Mouse (Mus musculus): ENCODE results near the gene Fam98c. TPM values are rescaled to one million over a fixed set of nuclear protein-coding genes. Genes with fewer than 3 reads are reported as not detected.
"Not testable (repeated sequence)": the region's sequence is repeated elsewhere in the genome, so short reads cannot be mapped to it uniquely, and the experiment has no call there.

The Fam98c gene
- polyA plus RNA-seq, 1 experiment = not detected

DNA sequence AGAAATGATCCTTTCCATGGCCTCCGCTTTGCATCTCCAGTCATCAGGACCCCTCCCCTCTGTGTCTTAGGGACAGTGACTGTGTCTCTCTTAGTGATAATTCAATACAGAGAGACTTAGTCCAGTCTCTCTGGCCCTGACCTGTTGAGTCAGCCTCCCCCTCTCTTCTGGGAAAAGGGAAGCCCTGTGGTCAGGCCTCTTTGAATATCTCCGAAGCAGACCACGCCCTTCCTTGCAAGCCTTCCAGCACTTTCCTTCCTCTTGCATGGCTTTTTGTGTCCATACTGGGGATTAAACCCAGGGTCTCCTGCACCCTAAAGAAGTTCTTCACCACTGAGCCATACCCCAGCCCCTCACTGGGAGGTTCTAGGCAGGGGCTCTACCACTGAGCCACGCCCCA, 12.0 kb downstream of the Fam98c start:
- 96% methylated on average over 4 of the region's 4 CpGs for WGBS
- Histone ChIP-seq H3K27ac (ENCODE audit: insufficient read depth, low read depth, low read length) (no peak overlapping the region), H3K4me1 (ENCODE audit: control insufficient read depth, insufficient read depth, low read length) (no peaks in the 10 kb centered on the region), H3K4me3 (ENCODE audit: insufficient read depth, low read depth, low read length) (no peak overlapping the region)
- TF ChIP-seq CTCF (IDR thresholded peaks at IDR 0.05; ENCODE audit: insufficient read depth, low read depth, low read length) = no peak
- no peak for TF ChIP-seq POLR2A (IDR thresholded peaks at IDR 0.05; ENCODE audit: insufficient read depth, low read depth, low read length)

GRCm38 (mm10) chr7:29141416-29141815, 14.6 kb downstream of the Fam98c start:
- H3K27ac ChIP-seq (ENCODE audit: insufficient read depth, low read depth, low read length) = no peak overlapping the region
- H3K4me3 ChIP-seq (ENCODE audit: insufficient read depth, low read depth, low read length) = no peak overlapping the region
- WGBS = 88% methylated on average over 8 of the region's 8 CpGs
- no peaks in the 10 kb centered on the region for H3K4me1 ChIP-seq (ENCODE audit: control insufficient read depth, insufficient read depth, low read length)
- no peak for TF ChIP-seq CTCF (IDR thresholded peaks at IDR 0.05; ENCODE audit: insufficient read depth, low read depth, low read length)
- TF ChIP-seq POLR2A (IDR thresholded peaks at IDR 0.05; ENCODE audit: insufficient read depth, low read depth, low read length) = no peak

DNA sequence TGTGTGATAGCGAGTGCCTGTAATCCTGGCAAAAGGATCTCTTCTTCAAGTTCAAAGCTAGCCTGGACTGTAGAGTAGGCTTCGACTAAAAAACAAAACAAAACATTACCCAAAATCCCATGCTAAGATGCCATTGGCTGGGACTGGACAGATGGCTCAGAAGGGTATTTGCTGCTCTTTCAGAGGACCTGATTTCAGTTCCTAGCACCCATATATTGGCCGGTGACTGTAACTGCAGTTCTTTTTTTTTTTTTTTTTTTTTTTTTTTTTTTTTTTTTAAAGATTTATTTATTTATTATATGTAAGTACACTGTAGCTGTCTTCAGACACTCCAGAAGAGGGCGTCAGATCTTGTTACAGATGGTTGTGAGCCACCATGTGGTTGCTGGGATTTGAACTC, 16.8 kb downstream of the Fam98c start:
- not testable (repeated sequence) for H3K27ac ChIP-seq (ENCODE audit: insufficient read depth, low read depth, low read length); H3K4me1 ChIP-seq (ENCODE audit: control insufficient read depth, insufficient read depth, low read length); H3K4me3 ChIP-seq (ENCODE audit: insufficient read depth, low read depth, low read length)
- WGBS = 91% methylated on average over 3 of the region's 4 CpGs

DNA sequence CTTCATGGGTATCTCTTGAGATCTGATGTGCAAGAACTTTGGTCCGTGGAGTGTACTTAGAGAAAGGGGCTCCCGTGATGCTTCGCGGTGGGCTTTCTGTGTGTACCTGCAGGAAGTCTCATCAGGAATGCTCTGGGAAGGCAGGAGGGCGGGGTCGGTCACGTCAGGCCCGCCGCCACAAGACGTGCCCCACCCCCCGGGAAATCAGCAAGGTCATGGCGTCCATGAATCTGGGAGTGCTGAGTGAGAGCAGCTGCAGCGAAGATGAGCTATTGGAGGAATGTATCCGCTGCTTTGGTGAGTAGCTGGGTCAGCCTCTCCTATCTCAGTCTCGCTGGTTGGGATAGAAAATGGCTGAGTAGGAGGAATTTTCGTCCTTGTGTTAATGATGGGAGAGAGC, 18.6 kb downstream of the Fam98c start:
- 58% methylated on average over 16 of the region's 16 CpGs for WGBS
- no peak overlapping the region for H3K4me3 ChIP-seq (ENCODE audit: insufficient read depth, low read depth, low read length)
- TF ChIP-seq CTCF (IDR thresholded peaks at IDR 0.05; ENCODE audit: insufficient read depth, low read depth, low read length) (no peak), POLR2A (IDR thresholded peaks at IDR 0.05; ENCODE audit: insufficient read depth, low read depth, low read length) (no peak)
- no peak overlapping the region for H3K27ac ChIP-seq (ENCODE audit: insufficient read depth, low read depth, low read length)
- peaks cover 3% of the 10 kb centered on the region; the same call in 1 of the 2 replicates for H3K4me1 ChIP-seq (ENCODE audit: control insufficient read depth, insufficient read depth, low read length)

GRCm38 (mm10) chr7:29134693-29135386, 21.2 kb downstream of the Fam98c start, which contains the start of gene Rasgrp4:
Gene Rasgrp4 (plus strand): TSS chr7:29134851.
- no peak within 1 kb of the TSS for H3K4me3 ChIP-seq (ENCODE audit: insufficient read depth, low read depth, low read length)
- H3K27ac ChIP-seq (ENCODE audit: insufficient read depth, low read depth, low read length) = no peak within 1 kb of the TSS
- 2% methylated on average over 19 of the region's 20 CpGs for WGBS
- TF ChIP-seq CTCF (IDR thresholded peaks at IDR 0.05; ENCODE audit: insufficient read depth, low read depth, low read length) = no peak
- no peak for TF ChIP-seq POLR2A (IDR thresholded peaks at IDR 0.05; ENCODE audit: insufficient read depth, low read depth, low read length)
- peaks cover 3% of the 10 kb centered on the region; the same call in 1 of the 2 replicates for H3K4me1 ChIP-seq (ENCODE audit: control insufficient read depth, insufficient read depth, low read length)

DNA sequence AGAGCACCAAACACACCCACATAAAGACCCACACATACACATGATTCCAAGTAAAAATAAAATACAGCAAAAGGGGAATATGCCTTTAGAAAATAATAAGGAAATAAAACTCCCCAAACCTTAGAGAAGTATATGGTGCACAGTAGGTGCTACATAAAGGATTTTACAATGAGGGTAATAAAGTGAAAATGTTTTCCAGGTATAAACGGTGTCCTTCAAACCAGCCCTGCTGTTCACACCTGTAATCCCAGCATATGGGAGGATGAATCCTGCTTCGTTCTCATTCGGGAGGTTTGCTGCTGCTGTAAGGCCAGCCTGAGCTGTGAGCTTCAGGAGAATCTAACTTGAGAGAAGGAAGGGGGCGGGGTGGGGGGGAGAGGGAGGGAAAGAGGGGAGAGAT, 21.8 kb downstream of the Fam98c start:
- no peak overlapping the region for H3K4me3 ChIP-seq (ENCODE audit: insufficient read depth, low read depth, low read length)
- WGBS = 11% methylated on average over 4 of the region's 4 CpGs
- no peak overlapping the region for H3K27ac ChIP-seq (ENCODE audit: insufficient read depth, low read depth, low read length)
- TF ChIP-seq POLR2A (IDR thresholded peaks at IDR 0.05; ENCODE audit: insufficient read depth, low read depth, low read length) = no peak
- no peak for TF ChIP-seq CTCF (IDR thresholded peaks at IDR 0.05; ENCODE audit: insufficient read depth, low read depth, low read length)
- peaks cover 3% of the 10 kb centered on the region; the same call in 1 of the 2 replicates for H3K4me1 ChIP-seq (ENCODE audit: control insufficient read depth, insufficient read depth, low read length)

- Histone ChIP-seq H3K4me3 (ENCODE audit: insufficient read depth, low read depth, low read length) (no peak overlapping the region), H3K4me1 (ENCODE audit: control insufficient read depth, insufficient read depth, low read length) (peaks cover 9% of the 10 kb centered on the region; the same call in 1 of the 2 replicates), H3K27ac (ENCODE audit: insufficient read depth, low read depth, low read length) (no peak overlapping the region)
- no peak for TF ChIP-seq POLR2A (IDR thresholded peaks at IDR 0.05; ENCODE audit: insufficient read depth, low read depth, low read length)
- TF ChIP-seq CTCF (IDR thresholded peaks at IDR 0.05; ENCODE audit: insufficient read depth, low read depth, low read length) = no peak
- 76% methylated on average over 2 of the region's 2 CpGs for WGBS
These were observed 27.3 kb downstream of the Fam98c start for GRCm38 (mm10) chr7:29128725-29129124.

- 36% methylated on average over 7 of the region's 7 CpGs for WGBS
- Histone ChIP-seq H3K4me1 (ENCODE audit: control insufficient read depth, insufficient read depth, low read length) (peaks cover 9% of the 10 kb centered on the region; the same call in 1 of the 2 replicates), H3K4me3 (ENCODE audit: insufficient read depth, low read depth, low read length) (no peak overlapping the region), H3K27ac (ENCODE audit: insufficient read depth, low read depth, low read length) (no peak overlapping the region)
- TF ChIP-seq POLR2A (IDR thresholded peaks at IDR 0.05; ENCODE audit: insufficient read depth, low read depth, low read length) (no peak), CTCF (IDR thresholded peaks at IDR 0.05; ENCODE audit: insufficient read depth, low read depth, low read length) (no peak)
These were observed 29.7 kb downstream of the Fam98c start for GRCm38 (mm10) chr7:29126173-29126915.

DNA sequence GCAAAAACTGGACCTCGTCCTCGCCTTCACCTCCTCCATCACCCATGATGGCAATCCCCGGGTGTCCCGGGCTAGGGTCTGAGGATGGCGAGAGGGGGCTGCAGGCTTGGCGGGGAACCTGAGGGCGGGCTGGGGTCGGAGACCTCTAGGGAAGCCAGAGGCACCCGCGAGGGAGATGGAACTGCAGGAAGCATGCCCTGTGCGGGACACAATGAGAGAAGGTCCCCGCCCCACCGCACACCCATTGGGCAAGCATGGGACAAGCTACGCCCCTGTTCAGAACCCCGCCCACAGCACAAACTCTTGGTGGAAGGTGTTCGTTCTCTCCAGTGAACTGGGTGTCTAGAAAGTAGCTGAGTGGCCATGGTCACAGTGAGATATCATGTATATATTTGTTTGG, 31.1 kb downstream of the Fam98c start, which contains the start of gene Ryr1:
Gene Ryr1 (minus strand): TSS at position 210 of the 400 bp plus-strand sequence.
- no peak within 1 kb of the TSS for H3K27ac ChIP-seq (ENCODE audit: insufficient read depth, low read depth, low read length)
- 3% methylated on average over 16 of the region's 16 CpGs for WGBS
- no peak for TF ChIP-seq CTCF (IDR thresholded peaks at IDR 0.05; ENCODE audit: insufficient read depth, low read depth, low read length)
- no peak for TF ChIP-seq POLR2A (IDR thresholded peaks at IDR 0.05; ENCODE audit: insufficient read depth, low read depth, low read length)
- peaks cover 9% of the 10 kb centered on the region; the same call in 1 of the 2 replicates for H3K4me1 ChIP-seq (ENCODE audit: control insufficient read depth, insufficient read depth, low read length)
- H3K4me3 ChIP-seq (ENCODE audit: insufficient read depth, low read depth, low read length) = no peak within 1 kb of the TSS

All from olfactory bulb, adult 2 months (tissue).